Mouse (Mus musculus): Measurements from ENCODE around the gene Jarid2.

Jarid2 gene

GRCm38 (mm10) chr13:44957049-44957448, 227.8 kb downstream of the Jarid2 start:
- no peak for DNase-seq (ENCODE audit: low read depth, low spot score)

DNA sequence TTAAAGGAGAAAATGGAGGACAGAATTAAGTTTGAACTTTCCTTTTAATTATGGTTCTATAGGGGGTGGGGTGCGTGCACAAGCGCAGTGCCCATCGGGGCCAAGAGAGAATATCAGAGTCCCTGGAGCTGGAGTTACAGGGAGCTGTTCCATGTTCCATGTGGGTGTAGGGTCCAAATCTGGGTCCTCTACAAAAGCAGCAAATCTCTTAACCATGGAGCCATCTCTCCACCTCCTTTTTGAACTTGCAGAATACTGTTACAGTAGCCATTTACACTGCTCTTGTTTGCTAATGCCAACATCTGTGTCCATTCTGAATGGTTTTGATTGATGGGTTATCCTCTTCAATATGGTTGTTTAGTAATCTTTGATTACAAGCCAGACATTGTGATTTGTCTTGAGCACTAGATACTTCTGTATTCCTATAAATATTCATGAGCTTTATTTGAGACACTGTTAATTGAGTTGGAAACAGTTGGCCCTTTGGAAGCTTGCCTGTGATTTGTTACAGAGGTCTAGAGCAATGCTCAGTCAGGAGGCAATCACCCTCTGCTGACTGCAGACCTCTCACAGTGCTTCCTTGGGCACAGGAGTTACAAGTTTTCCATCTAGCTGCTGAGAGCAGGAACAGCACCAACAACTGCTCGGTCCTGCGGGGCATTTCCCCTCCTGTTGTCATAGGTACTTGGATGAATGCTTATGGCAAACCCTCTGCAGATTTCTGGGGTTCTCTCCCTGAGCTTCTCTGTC, 231.4 kb downstream of the Jarid2 start:
- DNase-seq (ENCODE audit: low read depth, low spot score), result no peak

Data from forelimb bud, embryonic 11.5 days (tissue).